Mouse (Mus musculus) A20 (cell line): Measurements from ENCODE around the gene Crip1.

Experiments
- DNase-seq: peaks from one replicate; pipeline ENCODE4 v3.0.0-alpha.2; 2011; ENCODE audit warnings: low read depth, low spot score

Crip1 gene

DNA sequence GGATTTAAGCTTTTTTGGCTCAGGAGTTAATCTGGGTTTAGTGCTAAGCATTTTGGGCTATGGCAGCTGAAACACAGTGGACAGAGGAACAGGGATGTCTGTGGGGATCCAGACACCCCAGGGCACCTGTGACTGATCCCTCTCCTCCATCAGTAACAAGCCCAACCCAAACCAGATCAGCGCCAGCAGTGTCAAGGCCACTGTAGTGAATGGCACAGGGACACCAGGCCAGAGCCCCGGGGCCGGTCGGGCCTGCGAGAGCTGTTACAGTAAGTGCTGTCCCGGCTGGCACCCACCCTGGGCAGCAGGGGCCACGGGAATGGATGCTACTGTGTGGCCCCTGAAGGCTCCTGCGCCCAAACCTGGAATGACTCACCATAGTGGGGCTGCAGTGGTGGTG is 15.4 kb upstream of the Crip1 start:
- no peak for DNase-seq

GRCm38 (mm10) chr12:113131601-113132000 is 14.5 kb upstream of the Crip1 start:
- DNase-seq = no peak

- no peak for DNase-seq
Observed at GRCm38 (mm10) chr12:113132567-113132966, 13.5 kb upstream of the Crip1 start.

DNA sequence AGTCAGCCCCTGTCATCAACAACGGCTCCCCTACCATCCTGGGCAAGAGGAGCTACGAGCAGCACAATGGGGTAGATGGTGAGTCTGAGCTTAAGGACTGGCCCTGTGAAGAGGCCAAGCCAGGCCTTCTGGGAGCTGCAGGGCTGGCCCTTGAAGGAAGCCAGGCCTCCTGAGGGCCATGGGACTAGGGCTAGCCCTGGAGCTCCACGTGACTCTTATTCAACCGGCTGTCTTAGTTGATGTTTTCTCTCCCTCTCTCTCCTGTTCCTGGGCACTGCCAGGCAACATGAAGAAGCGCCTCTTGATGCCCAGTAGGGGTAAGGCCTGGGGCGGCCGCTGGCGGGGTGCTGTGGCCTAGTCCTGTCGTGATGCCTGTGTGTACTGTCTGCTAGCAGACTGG is 12.9 kb upstream of the Crip1 start:
- no peak for DNase-seq

DNA sequence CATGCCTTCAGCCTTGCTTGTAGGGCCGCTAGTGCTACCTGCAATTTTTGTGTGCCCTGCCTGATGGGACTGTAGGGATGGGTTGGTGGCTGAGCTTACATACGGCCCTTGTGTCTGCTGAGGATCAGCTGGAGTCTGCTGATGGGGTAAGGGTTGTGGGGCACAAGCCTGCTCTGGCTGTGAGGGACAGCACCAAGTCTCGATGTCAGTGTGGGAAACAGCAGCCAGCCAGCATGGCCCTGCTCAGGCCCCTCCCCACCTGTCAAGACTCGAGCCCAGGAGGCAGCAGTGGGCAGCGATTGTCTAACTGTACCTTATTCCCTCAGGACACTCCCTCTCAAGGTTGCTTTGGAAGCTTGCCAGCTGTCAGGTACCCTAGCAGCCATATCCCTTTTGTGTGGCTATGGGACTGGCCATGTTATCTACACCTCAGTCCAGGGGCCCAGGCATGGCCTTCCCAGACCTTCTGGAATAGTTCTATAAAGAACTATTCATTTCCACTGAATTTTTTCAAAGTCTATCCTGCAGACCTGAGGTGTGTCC is 12.2 kb upstream of the Crip1 start:
- no peak for DNase-seq

GRCm38 (mm10) chr12:113134502-113134901 is 11.6 kb upstream of the Crip1 start:
- DNase-seq = no peak

DNA sequence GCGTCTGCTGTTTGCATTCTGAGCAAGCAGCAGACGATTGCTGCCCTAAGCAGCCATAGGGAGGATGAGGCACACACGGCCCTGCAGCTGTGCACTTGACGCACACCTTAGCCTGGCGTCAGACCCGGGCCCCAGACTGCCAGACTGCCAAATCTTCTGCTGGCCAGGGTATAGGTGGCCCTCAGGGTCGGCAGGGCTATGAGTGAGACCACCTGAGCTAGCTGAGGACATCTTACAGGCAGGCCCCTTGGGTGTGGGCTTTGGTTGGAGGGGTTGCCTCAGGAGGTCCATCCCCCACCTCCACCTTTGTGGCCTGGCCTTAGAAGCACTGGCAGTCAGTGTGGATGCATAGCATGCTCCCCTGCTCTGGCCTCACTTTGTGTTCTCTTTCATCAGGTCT is 10.7 kb upstream of the Crip1 start:
- DNase-seq = no peak

DNA sequence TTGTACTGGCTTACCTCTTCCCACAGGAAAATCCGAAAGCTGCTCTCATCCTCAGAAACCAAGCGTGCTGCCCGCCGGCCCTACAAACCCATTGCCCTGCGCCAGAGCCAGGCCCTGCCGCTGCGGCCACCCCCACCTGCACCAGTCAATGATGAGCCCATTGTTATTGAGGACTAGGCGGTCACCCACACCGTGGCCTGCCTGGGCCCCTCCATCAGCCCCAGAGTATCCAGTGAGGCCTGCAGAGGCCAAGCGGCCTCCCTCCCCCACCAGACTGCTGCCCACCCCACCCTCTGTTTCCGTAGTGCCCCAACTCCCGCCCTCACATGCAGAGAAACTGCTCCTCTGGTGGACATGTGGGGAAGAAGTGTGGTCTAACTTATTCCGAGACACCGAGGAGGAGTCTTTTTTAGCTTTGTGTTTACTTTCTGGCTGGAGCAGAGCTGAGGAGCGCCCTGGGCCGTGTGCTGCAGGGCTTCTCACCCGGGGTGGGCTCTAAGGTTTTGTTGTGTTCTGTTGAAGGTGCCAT is 9.6 kb upstream of the Crip1 start:
- DNase-seq = no peak

- DNase-seq = no peak
Observed at GRCm38 (mm10) chr12:113137260-113138213, 8.6 kb upstream of the Crip1 start.

GRCm38 (mm10) chr12:113138291-113138690 is 7.8 kb upstream of the Crip1 start:
- DNase-seq = no peak

DNA sequence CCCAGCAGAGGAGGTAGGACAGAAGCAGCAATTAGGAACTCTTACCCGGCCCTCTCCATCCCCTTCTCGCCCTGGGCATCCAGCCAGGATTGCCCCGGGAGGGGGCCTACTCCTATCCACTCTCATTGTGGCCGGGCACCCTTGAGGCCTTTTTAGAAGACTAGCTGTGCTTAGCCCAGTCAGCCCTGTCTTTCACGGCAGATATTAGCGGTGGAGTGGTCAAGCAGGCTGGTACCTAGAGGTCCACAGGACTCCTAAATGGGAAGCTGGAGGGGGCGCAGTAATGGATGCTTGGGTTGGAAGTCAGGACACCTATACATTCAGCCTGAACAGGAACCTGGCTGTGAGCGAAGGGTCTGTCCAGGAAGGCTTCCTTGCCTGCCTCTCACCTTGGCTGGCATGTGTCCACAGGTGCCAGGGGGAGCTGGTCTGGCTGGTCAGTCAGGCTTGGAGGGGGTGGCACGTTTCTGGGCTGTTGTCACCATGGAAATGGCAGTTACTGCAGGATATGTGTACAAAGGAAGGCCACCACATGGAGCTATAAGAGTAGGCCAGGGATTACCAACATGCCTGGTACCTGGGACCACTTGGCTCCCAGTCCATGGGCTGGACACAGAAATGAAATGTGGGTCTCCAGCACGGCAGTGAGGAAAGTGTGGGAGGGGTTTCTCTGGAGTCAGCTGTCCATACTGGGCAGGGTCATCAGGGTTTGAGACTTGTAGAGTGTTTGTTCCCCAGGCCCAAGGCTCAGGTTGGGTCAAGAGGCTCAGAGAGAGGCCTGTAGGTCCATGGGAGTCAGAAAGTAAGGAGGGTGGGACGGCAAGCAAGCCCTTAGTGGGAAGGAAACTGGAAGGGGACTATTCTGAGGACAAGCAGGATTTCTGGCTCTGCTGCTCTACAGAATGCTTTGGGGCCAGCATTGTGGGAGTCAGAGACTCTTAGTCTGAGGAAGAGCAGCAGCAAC is 6.9 kb upstream of the Crip1 start:
- DNase-seq = no peak

DNA sequence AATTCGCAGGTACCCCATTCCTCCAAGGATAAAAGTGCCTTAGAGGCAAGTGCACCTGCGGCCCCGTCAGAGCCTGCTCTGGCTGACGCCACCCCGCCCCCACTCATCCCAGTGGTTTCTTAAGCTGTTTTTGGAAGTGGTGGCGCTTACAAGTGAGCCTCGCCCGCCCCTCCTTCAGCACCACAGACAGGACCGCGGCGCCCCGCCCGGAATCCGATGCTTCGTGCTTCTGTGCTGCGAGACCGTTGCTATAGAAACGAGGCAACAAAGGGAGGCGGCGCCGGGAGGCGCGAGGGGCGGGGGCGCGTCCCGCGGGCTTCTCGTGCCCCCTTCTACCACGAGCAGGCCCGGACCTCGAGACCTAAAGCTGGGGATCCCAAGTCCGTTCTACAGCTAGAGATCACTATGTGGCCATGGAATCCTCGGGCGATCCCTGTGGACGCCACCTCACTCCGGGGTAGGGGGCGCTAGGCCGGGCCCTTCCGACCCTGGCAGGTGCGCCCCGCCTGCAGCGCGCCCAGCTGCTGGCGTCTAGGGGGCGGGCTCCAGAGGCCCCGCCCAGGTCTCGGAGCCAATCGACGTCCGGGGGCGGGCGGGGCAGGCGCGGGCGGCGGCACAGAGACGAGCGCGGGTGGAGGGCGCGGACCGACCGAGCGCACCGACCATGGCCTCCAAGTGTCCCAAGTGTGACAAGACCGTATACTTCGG is 6.1 kb upstream of the Crip1 start, which contains the start of gene Crip2:
Gene Crip2, plus strand, starts transcription at position 329 of the 708 bp plus-strand sequence.
- peak; percentile 92 for DNase-seq

GRCm38 (mm10) chr12:113140616-113141411 is 5.3 kb upstream of the Crip1 start:
- DNase-seq = no peak

DNA sequence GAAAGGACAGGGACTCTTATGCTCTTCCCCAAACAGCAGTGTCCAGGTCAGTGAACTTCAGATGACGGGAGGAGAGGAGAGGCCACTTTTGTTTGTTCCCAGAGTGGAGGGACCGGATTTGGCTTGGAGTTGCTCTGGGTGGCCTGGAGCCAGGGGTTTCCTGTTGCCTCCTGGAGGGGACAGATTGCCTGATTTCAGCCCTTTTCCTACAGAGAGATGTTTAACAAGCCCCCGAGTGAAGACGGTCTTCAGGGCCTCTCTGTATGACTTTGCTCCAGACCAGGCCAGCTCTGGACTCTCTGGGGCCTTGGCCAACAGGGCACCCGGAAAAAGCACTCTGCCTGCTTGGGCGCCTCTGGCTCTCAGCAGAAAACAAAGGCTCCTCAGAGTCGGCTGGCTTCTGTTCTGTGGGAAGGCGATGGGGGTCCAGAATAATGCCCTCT is 4.6 kb upstream of the Crip1 start:
- DNase-seq = no peak

DNA sequence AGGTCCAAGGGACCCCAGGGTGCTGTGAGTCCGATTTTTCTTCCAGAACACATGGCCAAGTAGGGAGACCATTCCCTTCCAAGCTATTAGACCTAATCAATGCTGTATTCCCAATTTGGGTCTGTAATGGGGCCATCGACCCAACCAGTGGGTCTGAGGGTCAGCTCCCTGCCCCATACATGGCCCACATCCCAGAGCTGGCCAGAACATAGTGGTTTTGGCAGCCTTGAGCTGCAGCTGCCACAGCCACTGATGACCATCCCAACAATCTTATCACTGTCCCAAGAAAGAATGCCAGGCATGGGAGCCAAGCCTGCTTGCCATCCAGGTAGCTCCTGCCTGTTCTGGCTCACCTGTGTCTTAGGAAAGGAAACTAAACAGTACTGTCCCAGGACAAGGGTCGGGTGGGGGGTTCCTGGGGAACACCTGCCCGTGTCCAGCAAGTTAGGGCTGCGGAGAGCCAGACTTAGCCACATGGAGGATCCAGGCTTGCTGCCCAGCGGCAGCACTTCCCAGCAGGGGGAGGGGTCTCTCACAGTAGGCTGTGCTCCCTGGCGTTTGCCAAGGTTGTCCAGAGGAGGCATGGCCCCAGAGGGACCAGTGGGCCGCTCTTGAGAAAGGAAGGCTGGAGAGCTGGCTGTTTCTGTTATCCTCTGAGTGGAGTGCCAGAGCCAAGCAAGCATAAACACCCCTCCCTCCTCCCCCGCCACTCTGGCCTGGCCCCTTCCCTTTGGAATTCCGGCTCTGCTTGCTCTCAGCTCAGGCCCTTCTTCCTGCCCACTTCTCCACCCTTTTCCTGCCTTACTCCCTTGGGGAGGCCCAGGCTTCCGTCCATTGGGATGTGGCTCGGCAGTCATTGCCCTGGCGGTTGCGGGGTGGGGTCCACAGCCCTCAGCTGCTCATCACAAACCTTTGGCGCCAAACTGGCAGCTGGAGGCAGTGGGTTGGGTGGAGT is 3.8 kb upstream of the Crip1 start:
- DNase-seq = no peak

DNA sequence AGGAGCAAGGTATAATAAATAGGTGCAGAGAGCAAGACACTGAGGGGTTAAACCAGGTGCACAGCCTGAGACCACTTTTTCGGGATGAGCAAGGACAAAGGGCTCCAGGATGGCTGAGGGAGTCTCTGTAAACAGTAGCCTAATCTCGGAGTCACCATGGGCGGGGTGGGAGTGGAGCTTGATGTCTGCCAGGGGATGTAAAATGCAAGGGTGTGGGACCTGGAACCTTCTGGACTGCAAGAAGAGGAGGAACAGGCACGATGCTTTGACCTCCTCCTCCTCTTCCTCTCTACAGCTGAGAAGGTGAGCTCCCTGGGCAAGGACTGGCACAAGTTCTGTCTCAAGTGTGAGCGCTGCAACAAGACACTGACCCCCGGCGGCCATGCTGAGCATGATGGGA is 3.0 kb upstream of the Crip1 start:
- DNase-seq = no peak

DNA sequence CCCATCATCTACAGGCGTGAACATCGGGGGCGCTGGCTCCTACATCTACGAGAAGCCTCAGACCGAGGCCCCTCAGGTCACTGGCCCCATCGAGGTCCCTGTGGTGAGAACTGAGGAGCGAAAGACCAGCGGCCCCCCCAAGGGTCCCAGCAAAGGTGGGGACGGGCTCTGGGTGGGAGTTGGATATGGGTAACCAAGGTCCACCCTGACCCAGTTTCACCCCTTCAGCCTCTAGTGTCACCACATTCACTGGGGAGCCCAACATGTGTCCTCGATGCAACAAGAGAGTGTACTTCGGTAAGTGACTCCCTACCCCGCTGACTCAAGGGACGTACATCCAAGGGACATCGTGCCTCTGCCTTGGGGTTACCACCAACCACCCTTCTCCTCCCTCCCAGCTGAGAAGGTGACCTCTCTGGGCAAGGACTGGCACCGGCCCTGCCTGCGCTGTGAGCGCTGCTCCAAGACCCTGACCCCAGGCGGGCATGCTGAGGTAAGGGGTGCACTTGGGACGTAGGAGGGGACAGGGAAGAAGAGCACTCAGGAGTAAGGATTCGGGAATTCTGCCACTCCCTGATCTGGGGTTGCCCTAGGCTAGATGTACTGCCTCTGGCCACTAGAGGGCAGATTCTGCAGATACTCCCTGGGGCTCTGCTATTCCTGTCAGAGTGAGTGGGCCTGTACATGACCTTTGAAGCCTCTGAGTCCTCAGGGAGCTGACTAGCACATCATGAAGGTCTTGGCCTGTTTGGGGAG is 1.9 kb upstream of the Crip1 start:
- peak; percentile 56 for DNase-seq

GRCm38 (mm10) chr12:113144886-113145285 is 1.2 kb upstream of the Crip1 start:
- DNase-seq = no peak
